Mouse (Mus musculus) thymus, postnatal 10 days (tissue): Measurements from ENCODE around the gene Pkp4.
"Not testable (repeated sequence)": the region's sequence is repeated elsewhere in the genome, so short reads cannot be mapped to it uniquely, and the experiment has no call there.

Source experiments
- DNase-seq, 2 experiments: peaks; one replicate each; pipeline ENCODE4 v3.0.0; 2021; ENCODE audit warnings: low spot score in 2 of 2

Pkp4 gene

DNA sequence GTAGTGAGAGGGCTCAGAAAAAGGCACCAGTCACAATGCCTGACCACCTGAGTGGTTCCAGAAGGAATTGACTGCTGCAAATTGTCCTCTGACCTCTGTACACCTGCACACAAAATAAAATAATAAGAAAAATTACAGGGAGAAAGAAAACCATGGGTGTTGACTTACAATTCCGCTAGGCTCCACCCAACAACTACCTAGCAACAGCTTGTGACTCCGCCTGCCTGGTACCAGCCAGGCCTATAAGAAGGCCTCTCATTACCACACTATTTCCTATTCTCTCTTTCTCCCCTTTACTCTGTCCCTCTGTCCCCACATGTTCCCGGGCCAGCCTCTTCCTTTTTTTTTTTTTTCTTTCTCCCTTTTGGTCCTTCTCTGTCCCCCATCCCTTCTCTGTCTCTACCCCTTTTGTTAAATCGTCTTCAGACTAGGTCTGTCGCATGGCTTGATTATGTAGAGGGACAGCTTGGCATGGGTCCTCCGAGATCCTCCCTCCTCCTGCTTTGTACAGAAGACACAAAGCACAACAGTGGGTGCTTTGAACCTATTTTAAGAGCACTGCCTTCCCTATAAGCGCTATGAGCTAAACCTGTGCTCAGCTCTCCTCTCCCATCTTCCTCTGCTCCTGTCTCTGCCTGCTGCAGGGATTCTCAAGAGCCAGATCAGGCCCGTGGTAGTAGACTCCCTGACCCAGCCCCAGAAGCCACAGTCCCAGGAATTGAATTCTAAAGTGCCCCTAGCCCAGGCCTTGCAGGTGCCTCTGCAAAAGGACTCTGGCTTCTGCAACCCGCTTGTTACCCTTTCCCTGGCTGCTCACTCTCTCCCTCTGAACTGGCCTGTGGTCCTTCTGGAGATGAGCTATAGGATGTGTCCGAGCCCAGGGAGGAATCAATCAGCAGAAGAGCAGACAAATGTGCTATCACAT is 223.5 kb downstream of the Pkp4 start:
- no peak for DNase-seq

DNA sequence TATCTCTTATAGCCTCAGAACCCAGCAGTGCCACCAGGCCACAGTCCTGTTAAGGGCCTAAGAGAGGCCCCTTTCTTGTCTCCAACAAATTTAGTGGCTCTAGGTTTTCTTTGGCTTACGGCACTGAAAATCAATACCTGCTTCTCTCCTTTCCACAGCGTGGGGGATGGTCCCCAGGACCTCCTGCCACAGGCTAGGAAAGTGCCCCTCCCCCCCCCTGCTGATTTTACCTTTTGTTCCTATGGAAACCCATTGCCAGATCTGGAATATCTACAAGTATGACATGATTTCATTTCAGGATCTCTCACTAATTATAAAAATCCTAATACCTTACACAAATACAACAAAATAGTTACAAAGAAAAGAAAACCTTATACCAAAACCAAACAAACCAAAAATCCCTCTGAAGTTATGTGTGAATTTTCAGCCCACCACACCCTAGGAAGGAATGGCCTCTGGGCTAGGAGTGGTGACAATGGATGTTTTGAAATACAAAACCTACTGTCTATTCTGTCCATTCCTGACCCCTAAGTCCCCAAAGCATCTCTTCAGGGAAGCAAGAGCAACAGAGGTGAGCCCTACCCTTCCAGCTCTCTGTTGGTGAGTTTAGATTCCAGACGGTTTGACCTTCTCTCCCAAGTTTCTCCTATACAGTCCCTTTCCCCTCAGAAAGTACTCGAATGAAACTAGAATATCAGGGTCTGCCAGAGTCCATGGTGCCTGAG is 224.7 kb downstream of the Pkp4 start:
- no peak for DNase-seq

- DNase-seq: no peak
Measured at GRCm38 (mm10) chr2:59389971-59390370, 229.3 kb downstream of the Pkp4 start.

DNA sequence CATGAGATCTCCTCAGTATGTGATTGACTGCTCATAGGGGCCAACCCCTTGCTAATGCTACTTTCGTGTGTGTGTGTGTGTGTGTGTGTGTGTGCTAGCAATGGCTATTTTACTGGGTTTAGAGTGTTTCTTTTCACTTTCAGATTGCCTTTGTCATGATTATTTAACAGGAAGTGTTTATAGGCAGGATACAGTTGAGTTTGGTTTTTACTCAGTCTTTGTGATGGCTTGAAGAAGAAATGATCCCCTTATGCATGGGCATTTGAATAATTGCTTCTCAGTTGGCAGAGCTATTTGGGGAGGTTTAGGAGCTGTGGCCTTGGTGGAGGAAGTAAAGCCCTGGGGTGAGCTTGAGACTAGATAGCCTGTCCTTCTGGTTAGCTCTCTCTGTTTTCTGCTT is 232.5 kb downstream of the Pkp4 start:
- DNase-seq: no peak

GRCm38 (mm10) chr2:59394651-59395050 is 234.0 kb downstream of the Pkp4 start:
- no peak for DNase-seq

- DNase-seq: not testable (repeated sequence)
Measured at GRCm38 (mm10) chr2:59395160-59395650, 234.6 kb downstream of the Pkp4 start.

- no peak for DNase-seq
Measured at GRCm38 (mm10) chr2:59396555-59396954, 235.9 kb downstream of the Pkp4 start.

DNA sequence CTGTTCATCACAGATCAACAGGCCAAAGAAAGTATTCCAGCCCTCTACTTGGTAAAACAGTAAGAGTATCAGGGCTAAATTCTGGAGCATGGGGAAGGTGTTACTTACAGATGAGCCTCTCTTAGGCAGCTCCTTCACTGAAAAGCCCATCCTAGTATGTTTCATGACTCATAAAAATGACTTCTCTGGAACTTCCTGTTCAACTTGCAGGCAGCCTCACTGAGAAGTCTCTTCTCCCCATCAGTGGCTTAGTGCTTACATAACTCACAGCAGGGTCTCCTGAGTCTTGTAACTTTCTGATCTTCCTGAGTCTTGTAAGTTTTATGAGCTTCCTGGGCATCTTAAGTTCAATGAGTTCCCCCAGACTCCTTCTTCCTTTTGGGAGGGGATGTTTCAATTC is 236.9 kb downstream of the Pkp4 start:
- DNase-seq: no peak

DNA sequence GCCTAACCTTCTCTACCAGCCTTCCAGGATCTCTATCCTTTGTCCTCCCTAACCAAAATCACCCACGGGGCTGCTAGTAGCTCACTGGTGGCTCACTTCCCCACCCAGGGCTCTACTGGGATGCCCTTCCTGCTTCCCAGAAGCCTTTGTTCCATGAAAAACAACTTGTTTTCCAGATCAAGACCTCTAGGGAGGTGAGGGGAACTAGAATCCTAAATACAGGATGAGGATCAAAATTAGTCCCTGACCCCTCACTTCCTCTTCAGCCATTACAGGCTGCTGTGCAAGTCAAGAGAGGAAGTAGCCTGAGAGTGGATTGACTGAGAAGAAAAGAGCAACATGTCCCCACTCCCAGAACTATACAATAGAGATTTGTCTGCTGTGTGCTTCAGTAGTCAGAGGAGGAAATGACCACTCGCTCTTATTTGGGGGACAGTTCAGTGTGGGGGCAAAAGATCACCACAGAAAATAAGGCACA is 240.3 kb downstream of the Pkp4 start:
- DNase-seq: no peak

DNA sequence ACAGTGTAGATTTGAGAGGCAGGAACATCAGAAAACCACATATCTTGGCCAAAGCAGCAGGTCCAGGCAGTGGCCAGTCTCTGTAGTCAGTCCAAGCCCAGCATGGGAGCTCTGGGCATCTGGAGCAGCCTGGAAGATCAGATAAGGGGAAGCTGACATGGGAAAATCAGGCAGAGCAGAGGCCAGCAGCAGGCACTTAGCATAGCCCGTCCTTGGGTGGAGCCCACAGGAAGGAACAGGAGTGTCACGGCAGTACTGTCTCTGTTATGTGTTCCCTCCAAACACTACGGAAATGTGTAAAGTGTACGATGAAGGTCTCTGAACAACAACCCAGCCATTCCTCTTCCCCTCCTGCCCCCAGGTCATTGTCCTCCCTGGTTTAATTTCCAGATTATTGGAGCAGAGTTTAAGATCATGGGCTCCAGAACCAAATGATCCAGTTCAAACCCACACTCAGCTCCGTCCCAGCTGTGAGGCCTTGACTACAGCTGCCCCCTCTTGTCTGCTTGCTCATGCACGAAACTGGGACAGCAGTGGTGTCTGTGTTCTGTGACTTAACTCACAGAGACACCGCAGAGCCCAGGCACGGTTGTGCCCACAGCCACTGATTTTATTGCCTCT is 241.3 kb downstream of the Pkp4 start:
- no peak for DNase-seq

DNA sequence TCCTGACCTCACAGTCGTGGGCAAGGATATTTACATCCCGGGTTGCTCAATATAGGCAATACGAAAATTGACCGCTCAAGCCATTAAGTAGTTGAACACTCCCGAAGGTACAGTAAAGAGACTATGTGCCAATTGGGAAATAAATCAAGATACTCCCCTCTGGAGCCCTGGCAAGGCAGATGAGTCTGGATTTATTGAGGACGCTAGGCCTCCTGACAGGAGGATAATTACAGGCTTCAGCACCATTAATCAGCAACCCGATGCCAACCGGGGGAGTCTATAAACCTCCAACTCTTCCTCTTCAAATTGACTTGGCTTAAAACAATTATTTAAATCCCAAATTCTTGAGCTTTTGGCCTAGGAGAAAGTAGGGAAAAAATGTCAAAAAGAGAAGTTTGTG is 243.4 kb downstream of the Pkp4 start:
- DNase-seq: no peak
